Mouse (Mus musculus) c-Kit-positive CD71-positive TER-119-positive erythroid progenitor cells, embryonic 14.5 days (primary cell): Measurements from ENCODE around the gene Ankzf1.
"Not testable (repeated sequence)": the region's sequence is repeated elsewhere in the genome, so short reads cannot be mapped to it uniquely, and the experiment has no call there.

Experiments
- DNase-seq: peaks from one replicate; pipeline ENCODE4 v3.0.0-alpha.2; 2013; ENCODE audit warnings: low spot score

Gene Ankzf1

DNA sequence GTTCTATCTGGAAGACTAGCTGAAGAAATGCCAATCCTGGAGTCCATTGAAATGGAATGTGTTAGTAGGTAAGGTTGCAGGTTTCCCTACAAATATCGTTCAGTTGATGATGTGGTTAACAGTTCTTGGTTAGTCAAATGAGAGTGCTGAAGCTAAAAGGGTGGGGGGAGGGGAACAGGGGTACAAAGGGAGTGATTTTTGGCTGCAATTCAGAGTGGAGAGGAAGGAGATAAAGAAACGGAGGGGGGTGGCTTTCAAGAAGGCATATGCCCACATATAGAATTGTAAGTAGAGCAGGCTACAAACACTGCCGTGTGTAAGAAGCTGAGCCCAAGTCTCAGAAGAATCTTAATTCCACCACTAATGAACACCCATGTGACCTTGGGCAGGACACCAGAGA lies 33.5 kb downstream of the Ankzf1 start:
- DNase-seq = no peak

DNA sequence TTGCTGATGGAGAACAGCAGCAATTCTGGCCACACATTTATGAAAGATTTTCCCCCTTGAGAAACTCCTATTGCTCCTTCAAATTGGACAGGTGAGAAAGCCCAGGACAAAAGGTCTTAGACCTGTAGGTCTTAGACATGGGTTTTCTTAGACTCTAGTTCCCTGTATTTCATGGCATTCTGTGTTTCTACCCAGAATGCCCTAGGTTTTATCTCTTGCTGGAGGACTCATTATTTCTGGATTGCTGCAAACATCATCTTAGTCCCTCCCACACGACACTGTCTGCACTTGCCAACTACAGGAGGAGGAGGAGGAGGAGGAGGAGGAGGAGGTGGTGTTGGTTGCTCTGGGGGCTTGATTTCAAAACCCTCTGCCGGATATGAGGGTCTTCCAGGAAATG lies 34.2 kb downstream of the Ankzf1 start:
- no peak for DNase-seq

DNA sequence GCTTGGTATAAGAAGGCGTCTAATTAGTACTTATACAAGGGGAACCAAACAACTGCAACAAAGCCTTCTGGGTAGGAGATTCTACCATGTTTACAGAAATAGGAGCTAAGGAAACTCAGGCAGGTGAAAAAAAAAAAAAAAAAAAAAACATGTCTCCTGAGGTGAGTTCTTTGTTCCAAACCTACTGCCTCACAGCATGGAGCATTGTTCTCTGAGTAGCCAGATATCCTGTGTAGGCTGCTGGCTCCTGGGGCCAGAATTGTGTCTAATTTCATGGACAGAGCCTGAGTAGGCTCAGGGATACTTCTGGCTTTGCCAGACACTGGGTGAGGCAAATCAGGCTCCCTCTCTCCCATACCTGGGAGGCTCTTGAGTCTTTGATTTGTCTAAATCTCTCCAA lies 35.7 kb downstream of the Ankzf1 start:
- no peak for DNase-seq

DNA sequence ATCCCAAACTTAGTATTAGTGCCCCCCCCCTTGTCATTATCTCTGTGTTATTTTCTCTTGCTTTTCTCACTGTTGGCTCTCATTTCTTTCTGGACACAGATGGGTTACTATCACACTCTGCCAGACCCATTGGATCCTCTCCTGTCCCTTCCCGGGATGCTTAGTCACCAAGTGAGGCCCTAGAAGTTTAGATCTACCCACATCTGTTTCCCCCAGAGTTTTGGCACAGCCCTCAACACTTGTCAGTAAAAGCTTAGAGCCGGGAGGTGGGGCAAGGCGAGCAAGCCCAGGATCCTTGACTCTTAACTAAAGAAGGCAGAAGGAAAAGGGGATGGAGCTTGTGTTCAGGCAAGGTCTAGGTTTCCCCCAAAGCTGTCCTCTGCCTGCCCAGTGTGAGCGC lies 37.2 kb downstream of the Ankzf1 start:
- peak; percentile 38 for DNase-seq

DNA sequence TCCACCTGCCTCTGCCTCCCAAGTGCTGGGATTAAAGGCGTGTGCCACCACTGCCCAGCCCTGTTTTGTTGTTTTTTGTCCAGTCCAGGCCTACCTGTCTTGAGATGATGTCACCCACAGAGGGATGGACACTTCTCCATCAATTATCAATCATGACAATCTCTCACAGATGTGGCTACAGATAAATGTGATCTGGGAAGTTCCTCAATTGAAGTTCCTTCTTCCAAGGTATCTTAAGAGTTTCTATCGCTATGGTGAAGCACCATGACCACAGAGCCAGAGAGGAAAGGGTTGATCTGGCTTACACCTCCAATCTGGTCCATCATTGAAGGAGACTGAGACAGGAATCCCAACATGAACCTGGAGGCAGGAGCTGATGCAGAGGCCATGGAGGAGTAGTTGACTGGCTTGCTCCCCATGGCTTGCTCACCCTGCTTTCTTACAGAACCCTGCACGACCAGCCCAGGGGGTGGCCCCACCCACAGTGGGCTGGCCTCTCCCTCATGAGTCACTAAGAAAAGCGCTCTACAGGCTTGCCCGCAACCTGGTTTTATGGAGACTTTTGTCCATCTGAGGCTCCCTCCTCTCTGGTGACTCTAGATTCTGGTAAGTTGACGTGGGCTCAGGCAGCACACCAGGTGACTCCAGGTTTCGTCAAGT lies 38.5 kb downstream of the Ankzf1 start:
- DNase-seq = no peak

DNA sequence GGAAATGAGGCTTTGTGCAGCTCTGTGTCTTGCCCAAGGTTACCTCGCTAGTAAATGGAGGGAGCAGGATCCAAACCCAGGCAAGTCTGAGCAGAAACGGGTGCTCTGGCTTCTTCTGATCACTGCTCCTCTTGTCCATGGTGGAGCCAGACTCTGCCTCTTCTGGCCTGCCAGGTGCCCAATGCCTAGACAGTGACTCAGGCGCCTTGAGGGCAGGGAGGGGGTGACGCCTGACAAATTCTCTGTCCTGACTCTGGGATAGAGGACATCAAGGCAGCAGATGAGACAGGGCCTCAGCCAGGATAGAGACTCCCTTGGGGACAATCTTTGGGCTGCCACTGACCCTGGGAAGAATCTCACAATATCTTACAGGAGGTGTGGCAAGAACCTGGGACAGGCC lies 39.3 kb downstream of the Ankzf1 start:
- DNase-seq = no peak

DNA sequence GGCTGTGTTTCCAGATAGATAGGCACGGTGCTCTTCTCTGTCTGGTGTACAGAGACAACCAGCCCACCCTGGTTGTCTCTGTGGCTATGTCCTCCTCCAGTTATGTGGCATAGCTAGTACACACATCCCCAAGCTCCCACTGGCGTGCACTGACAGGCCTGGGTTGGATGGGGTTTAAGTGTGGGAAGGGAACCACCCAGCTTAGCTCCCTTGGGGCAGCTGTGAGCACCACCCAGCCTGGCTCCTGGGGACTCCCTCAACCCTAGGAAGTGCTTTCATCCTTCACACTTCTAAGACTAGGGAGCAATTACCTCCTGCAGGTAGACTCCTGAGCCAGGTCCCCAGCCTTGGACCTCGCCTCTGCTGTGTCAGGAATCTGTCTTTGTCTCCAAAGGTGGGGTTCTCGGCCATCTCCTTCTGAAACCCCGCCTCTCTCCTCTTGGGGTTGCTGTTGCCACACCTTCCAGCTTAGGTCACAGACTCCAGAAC lies 39.8 kb downstream of the Ankzf1 start, which contains the start of gene A630095N17Rik:
Gene A630095N17Rik, minus strand, starts transcription at position 439 of the 489 bp plus-strand sequence.
- no peak for DNase-seq

DNA sequence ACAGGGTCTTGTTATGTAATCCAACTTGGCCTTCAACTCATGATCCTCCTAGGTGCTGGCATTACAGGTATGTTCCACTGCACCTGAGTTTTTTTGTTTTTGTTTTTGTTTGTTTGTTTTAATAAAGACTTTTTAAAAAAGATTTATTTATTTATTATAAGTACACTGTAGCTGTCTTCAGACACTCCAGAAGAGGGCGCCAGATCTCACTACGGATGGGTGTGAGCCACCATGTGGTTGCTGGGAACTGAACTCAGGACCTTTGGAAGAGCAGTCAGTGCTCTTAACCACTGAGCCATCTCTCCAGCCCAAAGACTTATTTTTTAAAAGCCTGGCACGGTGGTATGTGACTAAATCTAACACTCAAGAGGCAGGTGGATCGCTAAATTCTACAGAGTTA lies 40.5 kb downstream of the Ankzf1 start:
- DNase-seq = not testable (repeated sequence)

DNA sequence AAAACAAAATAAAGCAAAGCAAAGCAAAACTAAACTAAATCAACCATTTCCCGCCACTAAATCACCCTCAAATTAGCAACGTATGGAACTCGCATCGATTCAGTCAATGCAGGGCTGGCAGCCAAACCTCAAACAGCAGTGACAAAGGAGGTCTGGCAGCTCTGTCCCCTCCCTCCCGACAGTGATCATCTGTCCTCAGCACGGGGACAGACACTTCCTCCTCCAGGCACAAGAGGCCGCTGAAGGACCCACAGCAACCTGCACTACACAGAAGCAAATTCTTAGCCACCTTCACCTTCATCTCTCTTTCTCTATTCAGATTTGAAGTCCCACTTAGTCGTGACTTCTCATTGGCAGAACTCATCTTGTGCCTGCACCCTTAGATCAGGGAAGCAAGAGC lies 42.7 kb downstream of the Ankzf1 start:
- peak; percentile 58 for DNase-seq

DNA sequence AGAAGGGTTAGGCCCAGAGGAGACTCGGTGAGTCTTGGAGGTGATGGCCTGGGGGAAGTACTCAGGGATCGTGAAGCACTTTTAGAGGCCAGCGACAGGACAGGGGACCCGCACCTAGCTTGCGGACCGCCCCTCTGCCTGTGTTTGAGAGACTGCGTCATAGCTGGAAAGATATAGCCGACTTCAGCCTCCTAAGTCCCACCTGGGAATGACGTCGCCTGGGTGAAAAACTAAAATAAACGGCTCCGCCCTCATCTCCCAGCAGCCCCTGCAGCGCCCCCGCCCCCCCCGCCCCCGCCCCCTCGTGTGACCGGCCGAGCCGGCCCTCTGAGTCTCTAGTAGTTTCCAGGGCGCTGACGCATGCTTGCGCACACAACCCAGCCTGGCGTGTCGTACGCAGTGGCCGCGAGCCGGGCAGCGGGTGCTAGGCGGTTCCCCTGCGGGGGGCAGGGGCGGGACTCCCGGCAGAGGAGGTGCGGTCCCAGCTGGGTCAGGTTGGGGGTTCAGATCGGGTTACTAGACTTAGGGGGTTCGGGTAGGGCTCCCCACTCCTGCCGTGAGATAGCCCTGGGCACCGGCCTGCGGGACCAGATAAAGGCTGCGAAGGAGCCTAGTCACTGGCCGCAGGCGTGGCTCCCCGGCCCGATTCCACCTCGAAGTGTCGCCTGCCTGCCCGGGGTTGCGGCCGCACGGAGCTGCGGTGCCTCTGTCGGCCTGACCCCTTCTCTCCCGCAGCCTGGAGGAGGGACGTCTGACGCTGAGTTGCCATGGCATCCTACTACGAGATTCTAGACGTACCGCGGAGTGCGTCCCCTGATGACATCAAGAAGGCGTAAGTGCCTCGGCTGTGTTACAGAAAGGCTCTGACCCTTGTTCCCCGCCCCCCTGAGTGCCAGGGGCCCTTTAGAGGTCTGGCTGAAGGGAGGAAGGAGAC lies 44.4 kb downstream of the Ankzf1 start, which contains the start of gene Dnajb2:
Gene Dnajb2, plus strand, starts transcription at position 290 of the 934 bp plus-strand sequence.
- DNase-seq = peak; percentile 86

DNA sequence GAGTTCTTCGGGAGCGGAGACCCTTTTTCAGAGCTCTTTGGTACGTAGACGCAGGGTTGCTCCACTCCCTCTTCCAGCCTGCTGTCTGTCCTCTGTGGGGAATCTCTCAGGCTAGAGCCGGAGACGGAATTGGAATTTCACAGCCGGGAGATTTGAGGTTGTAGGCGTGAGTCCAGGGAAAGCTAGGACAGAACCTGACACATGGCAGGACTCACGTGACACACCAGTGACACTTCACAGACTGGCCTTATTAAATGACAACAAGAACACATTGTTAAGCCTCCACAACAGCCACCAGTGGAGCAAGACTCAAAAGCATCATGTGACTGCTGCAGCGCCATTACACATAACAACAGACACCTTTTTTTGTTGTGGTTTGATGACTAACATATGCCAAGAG lies 47.6 kb downstream of the Ankzf1 start:
- DNase-seq = no peak

DNA sequence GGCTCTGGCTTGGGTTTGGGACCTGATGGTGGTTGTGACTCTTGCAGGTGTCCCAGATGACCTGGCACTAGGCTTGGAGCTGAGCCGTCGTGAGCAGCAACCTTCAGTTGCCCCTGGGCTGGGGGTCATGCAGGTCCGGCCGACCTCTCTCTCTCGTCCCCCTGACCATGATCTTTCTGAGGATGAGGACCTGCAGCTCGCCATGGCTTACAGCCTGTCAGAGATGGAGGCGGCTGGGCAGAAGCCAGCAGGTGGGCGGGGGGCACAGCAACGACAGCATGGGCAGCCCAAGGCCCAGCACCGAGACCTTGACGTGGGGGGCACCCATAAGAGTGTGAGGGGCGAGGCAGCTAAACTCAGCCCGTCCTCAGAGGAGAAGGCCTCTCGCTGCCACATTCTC lies 51.5 kb downstream of the Ankzf1 start:
- DNase-seq = no peak

DNA sequence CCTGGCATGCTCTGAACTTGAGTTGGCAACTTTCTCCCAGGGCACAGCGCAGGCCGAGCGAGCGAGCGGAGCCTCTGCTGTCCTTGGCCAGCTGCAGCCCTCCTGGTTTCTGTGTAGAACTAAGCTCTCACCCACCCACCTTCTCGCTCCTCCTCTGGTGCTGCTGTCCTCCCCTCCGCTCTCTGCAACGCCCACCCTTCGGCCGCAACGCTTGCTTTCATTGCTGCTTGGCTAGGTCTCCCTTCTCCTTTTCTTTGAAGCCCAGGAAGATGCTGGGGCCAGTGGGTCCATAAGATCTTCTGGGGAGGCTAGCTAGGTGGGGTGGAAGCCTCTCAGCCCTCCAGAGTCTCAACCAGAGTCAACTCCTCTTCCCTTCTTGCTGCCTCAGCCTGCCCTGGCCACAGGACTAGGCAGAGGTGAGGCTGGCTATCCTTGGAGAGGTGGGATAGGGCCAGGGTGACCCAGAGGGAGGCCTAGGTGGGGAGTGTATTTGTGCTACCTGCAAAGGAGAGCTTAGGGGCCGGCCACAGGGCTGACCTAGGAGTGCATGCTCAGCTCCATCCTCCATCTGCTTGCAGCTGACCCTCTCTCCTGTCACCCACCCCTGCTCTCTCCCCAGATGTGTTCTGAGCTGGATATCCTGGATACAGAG lies 52.4 kb downstream of the Ankzf1 start:
- DNase-seq = no peak

DNA sequence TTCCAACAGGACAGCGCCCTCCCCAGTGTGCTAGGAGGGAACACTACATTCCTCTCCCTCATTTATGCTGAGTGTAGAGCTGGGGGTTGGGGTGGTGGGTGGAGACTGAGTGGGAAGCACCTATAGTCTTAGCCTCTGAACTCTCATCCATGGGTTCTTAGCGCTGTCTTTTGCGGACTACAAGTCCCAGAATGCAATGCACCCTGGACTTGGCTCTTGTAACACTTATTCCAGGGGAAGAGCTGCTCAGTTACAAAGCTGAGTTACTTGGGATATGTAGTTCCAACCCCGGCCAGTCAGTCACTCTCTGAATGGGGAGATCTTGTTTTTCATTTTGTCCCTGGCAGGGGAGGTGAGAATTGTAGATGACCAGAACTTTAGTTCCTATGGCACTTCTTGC lies 52.9 kb downstream of the Ankzf1 start:
- DNase-seq = peak; percentile 50

DNA sequence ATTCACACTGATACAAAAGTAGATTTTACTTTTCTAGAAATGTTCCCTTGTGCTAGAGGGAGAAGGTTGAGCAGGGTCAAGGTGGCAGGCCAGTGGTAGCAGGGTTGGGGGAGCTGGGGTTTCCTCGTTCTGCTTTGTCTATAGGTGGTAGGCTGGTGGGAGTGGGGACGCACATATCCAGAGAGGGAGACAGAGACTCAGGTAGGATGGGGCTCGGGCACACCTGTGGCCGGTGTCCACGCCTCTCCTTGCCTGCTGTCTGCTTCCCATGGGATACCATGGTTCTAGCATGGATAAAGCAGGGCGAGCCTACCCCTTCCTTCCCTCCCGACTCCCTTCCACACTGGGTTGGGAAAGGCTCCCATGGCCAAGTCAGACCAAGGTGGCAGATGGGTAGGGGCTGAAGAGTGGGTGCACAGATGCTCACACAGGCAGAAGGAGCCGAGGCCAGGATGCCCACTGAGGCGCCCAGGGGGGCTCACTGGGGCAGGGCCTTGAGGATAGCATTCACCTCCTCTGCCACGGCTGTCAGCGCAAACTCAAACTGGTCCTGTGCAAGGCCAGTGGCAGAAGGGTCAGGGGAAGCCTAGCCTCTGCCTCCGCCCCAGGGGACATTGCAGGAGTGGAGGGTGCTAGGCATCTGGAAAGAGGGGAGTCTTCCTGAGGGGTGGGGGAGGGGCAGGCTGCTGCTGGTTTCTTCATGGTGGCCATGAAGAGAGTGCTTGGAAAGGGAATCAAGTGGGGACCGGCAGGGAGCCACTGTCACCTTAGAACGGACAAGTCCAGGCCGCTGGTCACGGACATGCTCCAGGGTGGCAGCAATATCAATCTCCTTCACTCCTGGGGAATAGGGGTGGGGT lies 55.4 kb downstream of the Ankzf1 start:
- DNase-seq = no peak

DNA sequence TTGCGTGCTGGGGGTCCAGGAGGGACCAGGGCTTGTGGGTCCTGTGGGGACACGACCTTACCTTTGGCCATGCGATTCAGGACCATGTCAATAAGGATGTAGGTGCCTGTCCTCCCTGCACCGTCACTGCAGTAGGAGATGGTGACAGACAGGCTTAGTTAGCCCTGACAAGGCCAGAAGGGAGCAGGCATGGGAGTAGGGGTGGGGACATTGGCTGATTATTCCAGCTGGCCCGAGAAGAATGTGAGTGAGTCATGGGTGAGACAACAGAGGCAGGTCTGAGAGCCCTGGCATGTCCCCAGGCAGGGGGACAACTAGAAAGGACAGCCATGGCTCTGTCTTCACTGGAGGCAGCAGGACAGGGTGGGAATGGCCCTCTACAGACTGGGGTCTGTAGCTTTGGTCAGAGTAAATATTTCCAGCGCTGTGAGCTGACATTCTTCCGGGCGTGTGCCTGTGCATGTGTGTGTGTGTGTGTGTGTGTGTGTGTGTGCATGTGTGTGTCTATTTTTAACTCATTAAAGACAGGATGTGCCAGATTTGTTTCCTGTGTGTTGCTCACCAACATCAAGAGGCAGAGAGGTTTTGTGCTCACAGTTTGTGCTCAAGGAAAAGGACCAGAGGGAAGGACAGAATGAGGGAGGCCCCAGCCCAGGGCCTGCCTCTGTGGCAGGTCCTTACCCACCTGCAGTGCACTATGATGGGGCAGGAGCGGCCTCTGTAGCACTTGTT lies 56.3 kb downstream of the Ankzf1 start:
- DNase-seq = no peak
